Mouse (Mus musculus) liver, adult 2 months (tissue): ENCODE measurements at regions not wholly inside any gene's neighbourhood (a gene's known extent, or its start where the extent isn't known, plus 50 kb on each side); places are given as distances from the start of the nearest gene placed in this dataset.

ENCODE experiments used
- CTCF ChIP-seq: fragments of 200-500 bp; IDR thresholded peaks from 2 replicates; pipeline ENCODE4 v1.5.1; 2011; ENCODE audit warnings: low read depth, low read length, control low read depth
- POLR2A ChIP-seq: fragments of 200-500 bp; IDR thresholded peaks from 2 replicates; pipeline ENCODE4 v1.6.1; 2011; ENCODE audit warnings: low read length, control low read depth; ENCODE audit not compliant: insufficient read depth; ENCODE audit errors: extremely low read depth

- no peak for TF ChIP-seq POLR2A
- TF ChIP-seq CTCF = no peak
Measured at GRCm38 (mm10) chr6:84328030-84328390, 265.7 kb downstream of the Cyp26b1 start.
